Mouse (Mus musculus): ENCODE measurements around the gene Eef1g.

DNA sequence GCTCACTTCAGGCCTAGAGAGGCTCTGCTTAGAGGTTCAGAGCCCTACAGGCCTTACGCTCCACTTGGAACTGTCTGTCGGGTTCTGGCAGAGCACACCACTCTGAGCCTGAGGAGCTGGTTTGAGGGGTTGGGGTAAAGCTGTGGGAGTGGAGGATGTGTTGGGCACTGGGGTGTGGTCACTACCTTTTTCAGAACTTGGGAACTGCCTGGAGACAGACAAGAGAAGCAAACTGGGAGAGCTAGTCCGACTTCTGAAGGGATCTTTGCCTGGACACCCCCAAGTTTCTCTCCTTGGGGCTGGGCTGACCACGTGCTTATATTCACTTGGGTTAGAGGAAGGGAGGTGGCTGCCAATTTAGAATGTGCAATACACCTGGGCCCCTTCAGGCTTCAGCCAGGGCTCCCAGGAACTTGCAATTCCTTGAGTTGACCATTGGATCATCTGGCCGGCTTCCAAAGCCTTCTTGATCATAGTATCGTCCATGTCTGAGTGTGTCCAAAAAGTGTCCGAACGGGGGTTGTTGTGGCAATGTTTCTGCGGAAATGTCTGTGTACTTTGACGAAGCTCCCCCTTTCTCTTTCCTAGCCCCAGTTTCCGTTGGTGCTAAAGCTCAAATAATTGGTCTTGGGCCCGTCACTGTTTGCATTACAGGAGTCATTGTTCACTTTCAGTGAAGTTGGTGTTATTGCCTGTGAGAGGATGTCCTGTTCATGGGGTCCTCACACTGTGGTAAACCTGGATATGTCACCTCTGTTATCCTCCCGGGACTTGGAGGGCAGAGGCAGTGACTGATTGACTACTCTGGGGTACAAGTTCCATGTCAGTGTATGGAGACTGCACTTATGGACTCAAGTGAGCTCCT lies 25.3 kb downstream of the Eef1g start:
- TF ChIP-seq CTCF (IDR thresholded peaks at IDR 0.05) (no peak), EP300 (IDR thresholded peaks at IDR 0.05) (no peak)

Measured in lung, postnatal 0 days (tissue).